Mouse (Mus musculus) neural tube, embryonic 11.5 days (tissue): ENCODE data around the gene Sco2. TPM values are rescaled to one million over a fixed set of nuclear protein-coding genes. Genes with fewer than 3 reads are reported as not detected.

ENCODE experiments used
- ATAC-seq: fragments of 200-750 bp; cut with Nextera tagmentation; 2 replicates; pipeline ENCODE4 v1.8.0; 2017; ENCODE audit warnings: moderate number of reproducible peaks, mild to moderate bottlenecking, moderate TSS enrichment, moderate library complexity; ENCODE audit not compliant: insufficient read depth, low FRiP score, low TSS enrichment
- DNase-seq: peaks from one replicate; pipeline ENCODE4 v3.0.0-alpha.2; 2015; ENCODE audit warnings: low spot score
- H3K27ac ChIP-seq: fragments of 300-500 bp; sonication (generic); 2 replicates; pipeline ENCODE4 v1.5.1; 2014; ENCODE audit warnings: low read depth, mild to moderate bottlenecking, low read length
- H3K27me3 ChIP-seq: fragments of 300-500 bp; sonication (generic); 2 replicates; pipeline ENCODE4 v1.6.1; 2014; ENCODE audit warnings: mild to moderate bottlenecking, low read length, mixed read lengths; ENCODE audit not compliant: control insufficient read depth, insufficient read depth
- H3K36me3 ChIP-seq: fragments of 300-500 bp; sonication (generic); 2 replicates; pipeline ENCODE4 v1.6.1; 2014; ENCODE audit warnings: mild to moderate bottlenecking, low read length, moderate library complexity, mixed read lengths; ENCODE audit not compliant: control insufficient read depth, insufficient read depth
- H3K4me1 ChIP-seq: fragments of 300-500 bp; sonication (generic); 2 replicates; pipeline ENCODE4 v1.6.1; 2014; ENCODE audit warnings: low read length, mixed read lengths; ENCODE audit not compliant: control insufficient read depth, insufficient read depth
- H3K4me2 ChIP-seq: fragments of 300-500 bp; sonication (generic); 2 replicates; pipeline ENCODE4 v1.6.1; 2014; ENCODE audit warnings: low read depth, mild to moderate bottlenecking, moderate library complexity
- H3K4me3 ChIP-seq: fragments of 300-500 bp; sonication (generic); 2 replicates; pipeline ENCODE4 v1.5.1; 2014; ENCODE audit warnings: low read depth, low read length
- H3K9ac ChIP-seq: fragments of 300-500 bp; sonication (generic); 2 replicates; pipeline ENCODE4 v1.6.1; 2014; ENCODE audit warnings: mild to moderate bottlenecking, low read length
- H3K9me3 ChIP-seq: fragments of 300-500 bp; sonication (generic); 2 replicates; pipeline ENCODE4 v1.6.1; 2016; ENCODE audit warnings: low read length; ENCODE audit not compliant: control insufficient read depth
- WGBS: fragments of 180-500 bp; shearing (Covaris S2); extraction: QIAGEN DNeasy Blood & Tissue Kit; methylation state at CpG from one replicate; pipeline ENCODE4 v1.1.7; 2014; 5-methylcytosine and 5-hydroxymethylcytosine counted together
- polyA plus RNA-seq: library from polyadenylated mRNA; unstranded; fragments of >200 nt; fragmentation: Nextera tagmentation; extraction: Ambion mirVana; gene quantifications from 2 replicates; pipeline ENCODE4 v1.2.1, GENCODE M21; 2014

Gene Sco2
- polyA plus RNA-seq, 1 experiment from 2014 or later = 6.0 TPM

DNA sequence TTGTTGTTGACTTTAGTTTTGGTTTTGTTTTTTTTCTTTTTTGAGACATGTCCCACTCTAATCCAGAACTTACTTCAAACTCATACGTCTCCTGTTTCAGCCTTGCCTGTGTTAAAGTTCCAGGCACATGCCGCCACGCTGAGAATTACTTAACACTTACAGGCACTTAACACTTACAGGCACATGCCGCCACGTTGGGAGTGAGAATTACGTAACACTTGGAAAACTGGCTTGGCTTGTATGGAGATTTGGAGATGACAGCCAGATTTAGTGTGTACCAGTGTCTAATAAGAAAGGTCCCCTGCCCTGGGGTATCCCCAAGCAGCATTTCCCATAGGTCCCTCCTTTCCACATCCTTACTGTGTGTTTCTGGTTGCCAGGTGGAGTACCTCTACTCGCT lies 10.6 kb downstream of the Sco2 start:
- 90% methylated on average over 7 of the region's 7 CpGs for WGBS

DNA sequence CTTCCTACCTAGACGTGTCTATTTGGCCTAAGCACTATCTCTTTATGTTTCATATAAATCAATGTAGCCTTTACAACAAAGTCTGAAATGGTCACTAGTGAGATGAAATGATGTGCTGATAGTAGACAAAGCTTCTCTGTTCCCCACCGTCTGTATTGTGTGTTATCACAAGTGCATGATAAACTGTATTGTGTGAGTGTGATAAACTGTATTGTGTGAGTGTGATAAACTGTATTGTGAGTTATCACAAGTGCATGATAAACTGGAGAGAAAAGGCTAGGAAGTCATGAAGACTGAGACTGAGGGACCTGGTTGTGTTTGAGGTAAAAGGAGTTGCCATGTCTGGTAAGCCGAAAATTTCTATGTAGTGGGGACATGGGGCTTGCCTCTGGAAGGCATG lies 14.9 kb downstream of the Sco2 start:
- no peak overlapping the region for H3K9ac ChIP-seq
- H3K4me3 ChIP-seq = no peak overlapping the region
- H3K27ac ChIP-seq = no peak overlapping the region
- ATAC-seq (no peak), DNase-seq (no peak)
- no peaks in the 10 kb centered on the region for H3K9me3 ChIP-seq
- 92% methylated on average over 3 of the region's 3 CpGs for WGBS
- H3K4me2 ChIP-seq = no peak overlapping the region
- no peaks in the 10 kb centered on the region for H3K27me3 ChIP-seq
- peaks cover 13% of the 10 kb centered on the region for H3K4me1 ChIP-seq
- H3K36me3 ChIP-seq = peaks cover 10% of the 10 kb centered on the region

More for the DNA sequence above, 10.6 kb downstream of the Sco2 start:
- Histone ChIP-seq H3K4me2 (no peak overlapping the region), H3K36me3 (peaks cover 22% of the 10 kb centered on the region), H3K27ac (no peak overlapping the region), H3K27me3 (no peaks in the 10 kb centered on the region), H3K9me3 (no peaks in the 10 kb centered on the region), H3K4me1 (no peaks in the 10 kb centered on the region), H3K9ac (no peak overlapping the region), H3K4me3 (no peak overlapping the region)
- ATAC-seq = no peak
- no peak for DNase-seq

DNA sequence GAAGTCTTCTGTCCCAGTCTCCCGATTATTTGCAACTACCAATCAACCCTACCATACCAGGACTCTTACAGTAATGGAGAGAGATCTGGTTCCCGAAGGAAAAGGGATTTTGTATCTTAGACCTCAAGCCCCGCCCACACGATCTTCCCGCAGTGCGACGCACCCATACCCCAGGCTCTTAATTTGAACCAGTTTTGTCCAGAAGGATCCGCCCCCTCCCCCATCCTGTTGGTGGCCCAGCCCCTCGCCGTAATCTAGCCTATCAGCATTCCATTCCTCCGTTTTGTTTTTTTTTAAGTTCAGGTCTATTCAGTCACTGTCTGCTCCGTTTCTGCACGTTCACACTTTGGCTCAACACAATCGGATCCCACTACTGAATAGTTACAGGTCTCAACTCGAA lies 17.3 kb downstream of the Sco2 start:
- Histone ChIP-seq H3K9me3 (no peaks in the 10 kb centered on the region), H3K36me3 (peaks cover 11% of the 10 kb centered on the region), H3K4me1 (peaks cover 13% of the 10 kb centered on the region), H3K9ac (peak overlapping the region; percentile 80), H3K4me2 (peak overlapping the region; percentile 45), H3K27me3 (no peaks in the 10 kb centered on the region), H3K27ac (no peak overlapping the region), H3K4me3 (peak overlapping the region; percentile 74)
- under 1% methylated on average over 15 of the region's 15 CpGs for WGBS
- peak; percentile 52; the same call in 1 of the 2 replicates for ATAC-seq
- peak; percentile 89 for DNase-seq

- peaks cover 13% of the 10 kb centered on the region for H3K4me1 ChIP-seq
- peak; percentile 98 for DNase-seq
Measured at GRCm38 (mm10) chr15:89355241-89356187, 18.1 kb downstream of the Sco2 start, which contains the start of the genes Lmf2 and Ncaph2. Gene Lmf2, minus strand, starts transcription at chr15:89355659. Gene Ncaph2, plus strand, starts transcription at chr15:89355719.

GRCm38 (mm10) chr15:89354455-89354854 lies 19.2 kb downstream of the Sco2 start:
- DNase-seq = no peak
- Histone ChIP-seq H3K9ac (peak overlapping the region; percentile 80), H3K4me3 (peak overlapping the region; percentile 74), H3K4me2 (peak overlapping the region; percentile 73), H3K36me3 (peaks cover 12% of the 10 kb centered on the region), H3K9me3 (no peaks in the 10 kb centered on the region), H3K4me1 (peaks cover 13% of the 10 kb centered on the region), H3K27ac (no peak overlapping the region), H3K27me3 (no peaks in the 10 kb centered on the region)
- WGBS = 77% methylated on average over 7 of the region's 7 CpGs
- ATAC-seq = 0 out of 2 replicates have a peak, but pooled peaks have one; percentile 5

More at GRCm38 (mm10) chr15:89355241-89356187, 18.1 kb downstream of the Sco2 start, which contains the start of the genes Lmf2 and Ncaph2:
- Histone ChIP-seq H3K4me3 (peak within 1 kb of the TSS; percentile 74), H3K9me3 (no peaks in the 10 kb centered on the region), H3K36me3 (peaks cover 12% of the 10 kb centered on the region), H3K27ac (peak within 1 kb of the TSS; percentile 61; the same call in 1 of the 2 replicates), H3K27me3 (no peaks in the 10 kb centered on the region), H3K9ac (peak within 1 kb of the TSS; percentile 80), H3K4me2 (peak within 1 kb of the TSS; percentile 73)
- WGBS = under 1% methylated on average over 64 of the region's 64 CpGs
- ATAC-seq = peak; percentile 86

DNA sequence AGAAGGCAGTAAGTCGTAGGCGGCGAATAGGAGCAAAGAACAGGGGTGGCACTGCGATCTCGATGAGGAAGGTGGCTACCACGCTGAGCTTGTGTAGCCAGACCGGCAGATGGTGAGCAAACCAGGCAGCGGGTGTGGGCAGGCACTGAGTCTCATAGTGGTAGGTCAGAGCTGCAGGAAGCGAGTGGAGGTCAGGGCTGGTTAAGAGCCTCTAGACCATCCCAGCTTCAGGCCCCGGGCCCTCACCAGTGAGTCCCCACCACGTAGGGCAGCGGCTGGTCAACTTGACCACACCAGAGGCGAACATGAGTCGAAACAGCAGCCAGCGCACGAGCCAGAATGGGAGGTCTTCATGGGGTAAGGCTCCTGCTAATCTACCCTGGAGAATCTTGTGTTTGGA lies 19.8 kb downstream of the Sco2 start:
- H3K9me3 ChIP-seq = no peaks in the 10 kb centered on the region
- no peak overlapping the region for H3K4me2 ChIP-seq
- peaks cover 12% of the 10 kb centered on the region for H3K36me3 ChIP-seq
- no peak overlapping the region for H3K9ac ChIP-seq
- no peak for DNase-seq
- H3K27me3 ChIP-seq = no peaks in the 10 kb centered on the region
- WGBS = 95% methylated on average over 16 of the region's 16 CpGs
- H3K27ac ChIP-seq = no peak overlapping the region
- ATAC-seq = no peak
- peaks cover 13% of the 10 kb centered on the region for H3K4me1 ChIP-seq
- H3K4me3 ChIP-seq = no peak overlapping the region

GRCm38 (mm10) chr15:89352795-89353194 lies 20.9 kb downstream of the Sco2 start:
- DNase-seq (no peak), ATAC-seq (no peak)
- Histone ChIP-seq H3K36me3 (peaks cover 12% of the 10 kb centered on the region), H3K4me1 (peaks cover 13% of the 10 kb centered on the region), H3K27me3 (no peaks in the 10 kb centered on the region), H3K4me2 (no peak overlapping the region), H3K9ac (no peak overlapping the region), H3K4me3 (no peak overlapping the region), H3K27ac (no peak overlapping the region), H3K9me3 (no peaks in the 10 kb centered on the region)
- WGBS = 97% methylated on average over 12 of the region's 12 CpGs

GRCm38 (mm10) chr15:89352054-89352453 lies 21.6 kb downstream of the Sco2 start:
- Histone ChIP-seq H3K36me3 (peaks cover 12% of the 10 kb centered on the region), H3K27me3 (no peaks in the 10 kb centered on the region), H3K4me3 (no peak overlapping the region), H3K9ac (no peak overlapping the region), H3K4me1 (peaks cover 11% of the 10 kb centered on the region), H3K27ac (no peak overlapping the region), H3K4me2 (no peak overlapping the region), H3K9me3 (no peaks in the 10 kb centered on the region)
- ATAC-seq = no peak
- no peak for DNase-seq
- 94% methylated on average over 14 of the region's 14 CpGs for whole genome bisulfite sequencing
